Mouse (Mus musculus) cortical plate, adult 2 months (tissue): ENCODE data around the gene Gfi1. TPM values are rescaled to one million over a fixed set of nuclear protein-coding genes. Genes with fewer than 3 reads are reported as not detected.

Experiments
- H3K27ac ChIP-seq: fragments of 200-500 bp; 2 replicates; pipeline ENCODE4 v1.5.1; 2012; ENCODE audit warnings: low read length, control low read depth, inconsistent platforms; ENCODE audit not compliant: insufficient read depth
- H3K4me1 ChIP-seq: fragments of 200-500 bp; 2 replicates; pipeline ENCODE4 v1.6.1; 2011; ENCODE audit warnings: low read length; ENCODE audit not compliant: control insufficient read depth, insufficient read depth
- H3K4me3 ChIP-seq: fragments of 200-500 bp; 2 replicates; pipeline ENCODE4 v1.5.1; 2011; ENCODE audit warnings: mild to moderate bottlenecking, low read length, control low read depth; ENCODE audit not compliant: insufficient read depth
- CTCF ChIP-seq: fragments of 200-500 bp; IDR thresholded peaks from 2 replicates; pipeline ENCODE4 v1.5.1; 2011; ENCODE audit warnings: mild to moderate bottlenecking, control low read depth, low read length; ENCODE audit not compliant: insufficient read depth; ENCODE audit errors: extremely low read depth
- POLR2A ChIP-seq: fragments of 200-500 bp; IDR thresholded peaks from 2 replicates; pipeline ENCODE4 v1.6.1; 2011; ENCODE audit warnings: mild to moderate bottlenecking, low read length, control low read depth; ENCODE audit not compliant: insufficient read depth; ENCODE audit errors: extremely low read depth
- polyA plus RNA-seq: library from polyadenylated mRNA; depleted of rRNA; stranded (reverse); fragments of >200 nt; gene quantifications from 2 replicates; pipeline ENCODE4 v1.2.3, GENCODE M21; 2012; rRNA removed

Gene Gfi1
- 0.11 TPM in 1 of 2 replicates, not detected in the other for polyA plus RNA-seq

DNA sequence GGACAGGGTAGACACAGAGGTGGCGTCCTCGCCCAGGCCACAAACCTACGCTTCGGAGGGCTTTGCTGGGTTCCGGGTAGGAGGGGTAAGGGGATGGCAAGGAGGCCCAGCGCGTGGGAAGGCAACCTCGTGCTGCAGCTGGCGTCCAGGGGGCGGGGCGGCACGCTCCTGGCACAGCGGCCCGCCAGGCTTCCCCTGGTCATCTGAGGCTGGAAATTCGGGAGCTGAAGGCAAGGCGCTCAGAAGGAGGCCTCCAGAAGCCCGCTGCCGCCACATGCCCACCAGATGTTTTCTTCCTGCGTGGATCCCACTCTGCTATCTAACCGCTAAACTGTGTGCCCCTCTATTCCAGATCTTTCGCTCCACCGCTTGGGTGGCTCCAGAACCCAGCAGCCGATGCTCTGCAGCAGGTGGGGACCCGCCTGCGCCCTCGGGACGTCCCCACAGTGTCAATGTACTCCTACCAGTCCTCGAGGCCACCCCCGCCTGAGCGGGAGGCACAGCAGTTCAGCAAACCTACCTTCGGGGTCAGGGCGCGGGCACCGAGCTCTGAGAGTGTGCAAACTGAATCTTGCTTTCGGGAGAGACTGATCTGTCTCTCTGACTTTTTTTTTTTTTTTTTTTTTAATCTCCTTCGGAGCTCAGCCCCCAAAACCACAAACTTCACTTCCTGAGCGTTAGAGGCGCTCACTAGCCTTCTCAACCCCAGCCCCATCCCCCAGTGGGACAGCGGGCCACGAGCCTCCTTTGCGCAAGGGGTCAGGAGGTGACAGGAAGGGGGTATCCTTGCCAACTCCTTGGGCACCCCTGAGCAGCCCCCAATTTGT lies at the start of gene Gfi1:
Gene Gfi1, minus strand, starts transcription at position 602 of the 827 bp plus-strand sequence.
- Histone ChIP-seq H3K4me3 (no peak within 1 kb of the TSS), H3K4me1 (no peaks in the 10 kb centered on the region), H3K27ac (no peak within 1 kb of the TSS)
- no peak for TF ChIP-seq POLR2A
- no peak for TF ChIP-seq CTCF

DNA sequence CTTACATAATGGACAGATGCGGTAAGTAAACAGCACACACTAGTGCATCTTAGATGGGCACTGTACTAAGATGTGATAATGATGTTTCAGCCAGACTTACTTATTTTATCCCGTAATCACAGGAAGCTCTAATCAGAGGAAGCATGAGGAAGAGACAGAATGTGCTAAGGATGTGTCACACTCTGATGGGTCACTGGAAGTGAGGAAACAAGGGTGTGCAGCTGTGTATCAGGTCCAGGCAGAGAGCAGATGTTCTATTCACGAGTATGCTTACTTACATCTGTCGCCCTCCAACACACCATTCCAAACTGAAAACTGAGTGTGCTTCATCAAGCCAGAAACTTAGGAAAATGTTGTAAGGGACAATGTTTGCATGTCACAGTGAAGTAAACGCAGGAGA lies 46.2 kb upstream of the Gfi1 start:
- no peak overlapping the region for H3K27ac ChIP-seq
- TF ChIP-seq CTCF (no peak), POLR2A (no peak)
- H3K4me3 ChIP-seq, result no peak overlapping the region

DNA sequence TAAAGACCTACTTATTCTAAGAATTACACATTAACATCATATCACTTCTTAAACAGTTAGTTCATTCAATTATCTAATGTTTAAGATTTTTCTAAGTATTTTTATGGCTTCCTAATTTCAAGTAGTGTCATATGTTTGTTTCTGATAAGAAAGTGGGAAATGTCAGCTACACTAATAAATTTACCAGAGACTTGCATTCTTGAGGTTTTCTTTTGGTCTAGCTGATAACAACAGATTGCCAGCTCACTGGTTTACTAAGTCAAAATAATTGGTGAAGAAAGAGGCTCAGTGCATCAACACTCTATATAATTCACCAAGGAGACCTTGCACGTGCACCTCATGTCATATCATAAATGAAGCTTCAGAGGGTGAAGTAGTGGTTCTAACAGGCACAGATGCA lies 42.4 kb upstream of the Gfi1 start:
- no peak overlapping the region for H3K27ac ChIP-seq
- no peak overlapping the region for H3K4me3 ChIP-seq
- TF ChIP-seq CTCF, result no peak
- no peak for TF ChIP-seq POLR2A
- H3K4me1 ChIP-seq, result no peaks in the 10 kb centered on the region

More for the DNA sequence above, 46.2 kb upstream of the Gfi1 start:
- H3K4me1 ChIP-seq, result no peaks in the 10 kb centered on the region

- Histone ChIP-seq H3K4me1 (no peaks in the 10 kb centered on the region), H3K4me3 (no peak overlapping the region), H3K27ac (no peak overlapping the region)
- TF ChIP-seq CTCF (no peak), POLR2A (no peak)
Measured at GRCm38 (mm10) chr5:107765946-107766345, 40.1 kb upstream of the Gfi1 start.

DNA sequence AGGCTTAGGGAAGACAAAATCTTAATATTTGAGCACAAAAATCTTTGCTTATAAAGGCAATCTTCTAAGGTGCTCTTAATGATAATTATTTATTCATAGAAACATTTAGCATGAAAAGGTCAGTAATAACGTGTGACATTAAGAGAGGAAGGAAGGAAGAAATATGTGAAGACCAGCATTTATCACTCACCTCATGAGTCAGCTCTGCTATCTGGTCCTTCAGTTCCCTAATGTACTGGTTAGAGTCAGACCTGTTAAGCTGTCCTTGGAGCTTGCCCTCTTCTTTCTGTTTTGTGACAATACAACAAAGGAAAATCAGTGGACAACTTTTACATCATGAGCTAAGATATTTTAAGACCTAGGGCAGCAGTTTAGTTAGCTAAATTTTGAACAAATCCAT lies 38.6 kb upstream of the Gfi1 start:
- Histone ChIP-seq H3K4me3 (no peak overlapping the region), H3K27ac (no peak overlapping the region), H3K4me1 (no peaks in the 10 kb centered on the region)
- no peak for TF ChIP-seq POLR2A
- TF ChIP-seq CTCF, result no peak

- Histone ChIP-seq H3K27ac (no peak overlapping the region), H3K4me1 (no peaks in the 10 kb centered on the region), H3K4me3 (no peak overlapping the region)
- TF ChIP-seq POLR2A (no peak), CTCF (no peak)
Measured at GRCm38 (mm10) chr5:107763674-107764073, 37.8 kb upstream of the Gfi1 start.

DNA sequence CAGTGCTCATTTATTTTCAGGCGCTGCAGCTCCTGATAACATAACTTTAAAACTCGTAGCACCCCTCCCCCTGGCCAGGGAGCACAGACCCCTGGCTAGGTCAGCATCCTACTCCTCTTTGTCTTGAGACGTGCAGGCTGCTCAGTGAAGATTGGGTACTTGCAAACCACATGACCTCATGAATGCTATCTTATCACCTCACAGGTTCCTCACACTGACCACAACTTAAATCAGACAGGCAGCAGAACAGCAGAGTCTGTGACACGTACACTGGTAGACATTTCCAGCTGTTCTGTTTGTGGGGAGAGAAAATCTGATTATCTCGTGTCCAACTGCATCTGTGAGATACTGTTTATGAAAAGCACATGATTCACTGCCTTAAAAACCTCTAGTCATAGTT lies 33.3 kb upstream of the Gfi1 start:
- TF ChIP-seq CTCF (no peak), POLR2A (no peak)
- H3K4me1 ChIP-seq, result no peaks in the 10 kb centered on the region
- H3K4me3 ChIP-seq, result no peak overlapping the region
- H3K27ac ChIP-seq, result no peak overlapping the region

DNA sequence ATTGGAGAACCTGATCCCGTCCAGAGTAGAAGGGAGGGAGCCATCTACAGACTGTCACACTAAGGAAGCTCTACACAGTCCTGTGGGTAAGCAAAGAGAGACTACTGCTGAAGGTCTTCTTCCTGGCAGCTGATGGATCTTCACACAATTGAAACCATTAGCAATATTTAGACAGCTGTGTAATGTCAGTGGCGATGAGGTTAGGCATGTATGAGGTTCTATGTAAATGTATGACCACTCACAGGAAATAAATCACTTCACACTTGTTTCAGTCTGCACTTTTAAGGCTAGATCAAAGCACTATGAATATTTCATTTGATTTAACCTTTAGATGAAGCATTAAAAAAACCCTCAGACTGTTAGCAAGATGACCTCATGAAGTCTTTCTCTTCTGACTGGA lies 30.2 kb upstream of the Gfi1 start:
- Histone ChIP-seq H3K4me1 (no peaks in the 10 kb centered on the region), H3K4me3 (no peak overlapping the region), H3K27ac (no peak overlapping the region)
- no peak for TF ChIP-seq POLR2A
- TF ChIP-seq CTCF, result no peak

DNA sequence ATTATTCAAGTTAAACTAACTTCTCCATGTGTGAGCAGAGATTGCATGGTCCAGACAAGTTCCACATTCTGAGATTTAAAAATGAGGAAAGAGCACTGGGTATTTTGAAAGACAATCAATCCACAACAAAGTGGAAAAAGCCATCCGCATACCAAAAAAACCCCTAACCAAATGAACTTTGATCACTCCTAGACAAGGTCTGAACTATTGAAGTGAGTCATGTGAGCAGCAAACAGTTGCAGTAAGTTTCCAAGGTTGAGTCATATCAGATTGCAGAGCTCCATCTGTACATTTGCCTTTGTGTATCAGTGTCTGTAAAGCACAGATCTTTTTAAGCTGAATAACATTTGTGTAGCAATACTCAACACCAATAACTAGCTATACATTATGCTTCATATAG lies 28.9 kb upstream of the Gfi1 start:
- no peak for TF ChIP-seq POLR2A
- Histone ChIP-seq H3K27ac (no peak overlapping the region), H3K4me3 (no peak overlapping the region), H3K4me1 (no peaks in the 10 kb centered on the region)

DNA sequence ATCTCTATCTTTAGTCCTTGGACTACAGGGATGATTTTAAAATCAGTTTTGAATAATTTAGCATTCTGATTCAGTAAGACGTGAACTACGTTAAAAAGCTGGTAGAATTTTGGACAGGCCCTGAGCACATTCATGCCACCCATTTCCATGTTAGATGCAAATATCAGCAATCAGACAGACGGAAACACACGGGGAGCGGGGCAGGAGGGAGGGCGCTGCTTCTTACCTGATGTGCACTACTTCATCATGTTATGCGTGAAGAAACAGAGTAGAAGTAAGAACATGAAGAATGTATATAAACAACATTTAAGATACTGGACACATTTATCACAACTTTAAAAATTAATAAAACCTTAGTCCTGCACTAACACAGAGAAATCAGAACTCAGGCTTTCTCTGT lies 27.8 kb upstream of the Gfi1 start:
- no peaks in the 10 kb centered on the region for H3K4me1 ChIP-seq
- no peak overlapping the region for H3K4me3 ChIP-seq
- TF ChIP-seq POLR2A, result no peak
- TF ChIP-seq CTCF, result no peak
- no peak overlapping the region for H3K27ac ChIP-seq
